Mouse (Mus musculus) forebrain, embryonic 13.5 days (tissue): ENCODE measurements around the gene Pdlim4. TPM values are rescaled to one million over a fixed set of nuclear protein-coding genes. Genes with fewer than 3 reads are reported as not detected.

Experiments
- ATAC-seq: fragments of 200-750 bp; cut with Nextera tagmentation; 2 replicates; pipeline ENCODE4 v1.8.0; 2017
- H3K27ac ChIP-seq: fragments of 300-500 bp; sonication (generic); 2 replicates; pipeline ENCODE4 v1.5.1; 2015; ENCODE audit warnings: inconsistent platforms, mild to moderate bottlenecking, moderate library complexity
- H3K27me3 ChIP-seq: fragments of 300-500 bp; sonication (generic); 2 replicates; pipeline ENCODE4 v1.6.1; 2015; ENCODE audit warnings: mild to moderate bottlenecking, inconsistent platforms
- H3K36me3 ChIP-seq: fragments of 300-500 bp; sonication (generic); 2 replicates; pipeline ENCODE4 v1.6.1; 2015; ENCODE audit warnings: mild to moderate bottlenecking, inconsistent platforms; ENCODE audit not compliant: poor library complexity, severe bottlenecking
- H3K4me1 ChIP-seq: fragments of 300-500 bp; sonication (generic); 2 replicates; pipeline ENCODE4 v1.6.1; 2015; ENCODE audit warnings: inconsistent platforms
- H3K4me2 ChIP-seq: fragments of 300-500 bp; sonication (generic); 2 replicates; pipeline ENCODE4 v1.6.1; 2015; ENCODE audit warnings: inconsistent platforms, mild to moderate bottlenecking, moderate library complexity
- H3K4me3 ChIP-seq: fragments of 300-500 bp; sonication (generic); 2 replicates; pipeline ENCODE4 v1.5.1; 2015; ENCODE audit warnings: mild to moderate bottlenecking, inconsistent platforms
- H3K9ac ChIP-seq: fragments of 300-500 bp; sonication (generic); 2 replicates; pipeline ENCODE4 v1.6.1; 2015; ENCODE audit warnings: mild to moderate bottlenecking, inconsistent platforms
- H3K9me3 ChIP-seq: fragments of 300-500 bp; sonication (generic); replicated peaks from 2 replicates; pipeline ENCODE4 v1.6.1; 2016; ENCODE audit warnings: inconsistent platforms
- WGBS: fragments of 180-500 bp; shearing (Covaris S2); methylation state at CpG from one replicate; pipeline ENCODE4 v1.1.7; 2015; 5-methylcytosine and 5-hydroxymethylcytosine counted together
- polyA plus RNA-seq: library from polyadenylated mRNA; unstranded; fragments of >200 nt; fragmentation: Nextera tagmentation; extraction: Ambion mirVana; gene quantifications from 2 replicates; pipeline ENCODE4 v1.2.1, GENCODE M21; 2015

The Pdlim4 gene
- 36.2 and 38.3 TPM in 2 replicates for polyA plus RNA-seq

GRCm38 (mm10) chr11:54068520-54069371 is at the start of gene Pdlim4:
TSS of gene Pdlim4 (minus strand) at chr11:54069014.
- H3K9ac ChIP-seq: peak within 1 kb of the TSS; percentile 79
- peak within 1 kb of the TSS; percentile 61 for H3K4me3 ChIP-seq
- H3K27me3 ChIP-seq: peaks cover 5% of the 10 kb centered on the region; the same call in 1 of the 2 replicates
- H3K36me3 ChIP-seq: no peaks in the 10 kb centered on the region
- WGBS: 3% methylated on average over 48 of the region's 61 CpGs
- 0 out of 2 replicates have a peak, but pooled peaks cover 3% of the 10 kb centered on the region for H3K9me3 ChIP-seq
- no peak within 1 kb of the TSS for H3K27ac ChIP-seq
- peaks cover 35% of the 10 kb centered on the region for H3K4me1 ChIP-seq
- H3K4me2 ChIP-seq: peak within 1 kb of the TSS; percentile 88
- peak; percentile 77 for ATAC-seq

GRCm38 (mm10) chr11:54117096-54117495 is 48.3 kb upstream of the Pdlim4 start:
- no peak overlapping the region for H3K9ac ChIP-seq
- ATAC-seq: no peak
- H3K9me3 ChIP-seq: no peaks in the 10 kb centered on the region
- no peak overlapping the region for H3K4me2 ChIP-seq
- H3K36me3 ChIP-seq: 0 out of 2 replicates have a peak, but pooled peaks cover 11% of the 10 kb centered on the region
- H3K4me1 ChIP-seq: peaks cover 32% of the 10 kb centered on the region
- H3K4me3 ChIP-seq: no peak overlapping the region
- WGBS: 81% methylated on average over 10 of the region's 10 CpGs
- H3K27me3 ChIP-seq: no peaks in the 10 kb centered on the region
- no peak overlapping the region for H3K27ac ChIP-seq

GRCm38 (mm10) chr11:54116406-54116805 is 47.6 kb upstream of the Pdlim4 start:
- Histone ChIP-seq H3K27ac (no peak overlapping the region), H3K4me1 (peaks cover 36% of the 10 kb centered on the region), H3K27me3 (no peaks in the 10 kb centered on the region), H3K9ac (no peak overlapping the region), H3K9me3 (no peaks in the 10 kb centered on the region), H3K4me3 (no peak overlapping the region), H3K4me2 (no peak overlapping the region), H3K36me3 (0 out of 2 replicates have a peak, but pooled peaks cover 11% of the 10 kb centered on the region)
- ATAC-seq: no peak
- 87% methylated on average over 4 of the region's 4 CpGs for WGBS

GRCm38 (mm10) chr11:54115911-54116310 is 47.1 kb upstream of the Pdlim4 start:
- Histone ChIP-seq H3K4me2 (no peak overlapping the region), H3K4me1 (peaks cover 36% of the 10 kb centered on the region), H3K9ac (no peak overlapping the region), H3K9me3 (no peaks in the 10 kb centered on the region), H3K27me3 (no peaks in the 10 kb centered on the region), H3K4me3 (no peak overlapping the region), H3K27ac (no peak overlapping the region), H3K36me3 (0 out of 2 replicates have a peak, but pooled peaks cover 11% of the 10 kb centered on the region)
- WGBS: 62% methylated on average over 3 of the region's 3 CpGs
- no peak for ATAC-seq

DNA sequence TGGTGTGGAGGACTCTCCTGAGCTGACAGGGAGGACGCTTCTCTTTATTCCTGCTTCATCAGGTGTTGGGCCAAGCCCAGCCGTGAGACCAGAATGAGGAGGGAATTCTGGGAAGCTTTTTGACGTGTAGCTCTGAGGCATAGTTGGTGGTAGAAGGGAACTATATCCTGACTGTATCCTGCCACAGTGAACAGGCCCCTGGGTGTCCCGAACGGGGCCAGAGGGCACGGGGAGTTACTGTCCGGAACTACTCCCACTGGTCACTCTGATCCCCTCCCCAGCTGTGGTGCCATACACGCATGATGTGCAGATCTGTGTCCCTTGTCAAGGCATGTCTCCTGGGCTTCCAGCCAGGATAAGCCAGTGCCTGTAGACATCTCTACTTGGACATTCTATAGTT is 46.5 kb upstream of the Pdlim4 start:
- Histone ChIP-seq H3K36me3 (0 out of 2 replicates have a peak, but pooled peaks cover 11% of the 10 kb centered on the region), H3K27me3 (no peaks in the 10 kb centered on the region), H3K4me2 (no peak overlapping the region), H3K9ac (no peak overlapping the region), H3K27ac (no peak overlapping the region), H3K4me3 (no peak overlapping the region), H3K9me3 (no peaks in the 10 kb centered on the region), H3K4me1 (peaks cover 36% of the 10 kb centered on the region)
- 90% methylated on average over 8 of the region's 8 CpGs for WGBS
- no peak for ATAC-seq

DNA sequence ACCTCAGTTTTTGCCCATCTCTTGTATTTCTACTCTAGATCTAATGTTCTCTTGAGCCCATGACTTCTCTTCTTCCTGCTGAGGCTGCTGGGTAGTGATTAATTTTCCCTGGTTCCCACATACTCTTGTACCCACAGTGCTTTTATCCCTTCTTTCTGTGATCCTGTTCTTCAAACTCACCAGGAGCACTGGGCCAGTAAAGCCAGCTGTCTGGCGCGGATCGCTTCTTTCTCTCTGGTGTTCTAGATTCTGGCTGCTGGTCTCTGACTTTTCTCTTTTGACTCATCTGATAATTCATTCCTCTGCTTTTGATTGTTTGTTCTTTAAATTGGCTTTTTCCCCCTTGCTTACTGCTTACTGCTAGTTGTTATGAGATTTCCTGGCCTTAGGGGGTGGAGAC is 45.9 kb upstream of the Pdlim4 start:
- 0 out of 2 replicates have a peak, but pooled peaks cover 7% of the 10 kb centered on the region for H3K36me3 ChIP-seq
- no peaks in the 10 kb centered on the region for H3K27me3 ChIP-seq
- no peak overlapping the region for H3K4me2 ChIP-seq
- no peaks in the 10 kb centered on the region for H3K9me3 ChIP-seq
- no peak overlapping the region for H3K27ac ChIP-seq
- ATAC-seq: no peak
- H3K4me1 ChIP-seq: peaks cover 36% of the 10 kb centered on the region
- no peak overlapping the region for H3K9ac ChIP-seq
- 94% methylated on average over 3 of the region's 3 CpGs for WGBS
- no peak overlapping the region for H3K4me3 ChIP-seq

GRCm38 (mm10) chr11:54113352-54113751 is 44.5 kb upstream of the Pdlim4 start:
- 18% methylated on average over 4 of the region's 4 CpGs for WGBS
- H3K4me3 ChIP-seq: no peak overlapping the region
- peak; percentile 44 for ATAC-seq
- H3K9ac ChIP-seq: peak overlapping the region; percentile 50
- no peaks in the 10 kb centered on the region for H3K27me3 ChIP-seq
- peak overlapping the region; percentile 50 for H3K4me2 ChIP-seq
- peak overlapping the region; percentile 82 for H3K27ac ChIP-seq
- H3K9me3 ChIP-seq: no peaks in the 10 kb centered on the region
- H3K4me1 ChIP-seq: peaks cover 36% of the 10 kb centered on the region
- H3K36me3 ChIP-seq: no peaks in the 10 kb centered on the region

- Histone ChIP-seq H3K4me2 (peak overlapping the region; percentile 50), H3K9ac (peak overlapping the region; percentile 50), H3K27ac (peak overlapping the region; percentile 82), H3K4me1 (peaks cover 36% of the 10 kb centered on the region), H3K36me3 (no peaks in the 10 kb centered on the region), H3K27me3 (no peaks in the 10 kb centered on the region), H3K4me3 (no peak overlapping the region), H3K9me3 (no peaks in the 10 kb centered on the region)
- 0% methylated on average over 10 of the region's 10 CpGs for WGBS
- peak; percentile 98 for ATAC-seq
Measured at GRCm38 (mm10) chr11:54112920-54113319, 44.1 kb upstream of the Pdlim4 start.

- Histone ChIP-seq H3K27ac (peak overlapping the region; percentile 82), H3K4me1 (peaks cover 36% of the 10 kb centered on the region), H3K9me3 (no peaks in the 10 kb centered on the region), H3K27me3 (no peaks in the 10 kb centered on the region), H3K36me3 (no peaks in the 10 kb centered on the region), H3K4me3 (no peak overlapping the region), H3K4me2 (peak overlapping the region; percentile 50), H3K9ac (no peak overlapping the region)
- 70% methylated on average over 21 of the region's 21 CpGs for WGBS
- ATAC-seq: peak; percentile 30; the same call in 1 of the 2 replicates
Measured at GRCm38 (mm10) chr11:54111976-54112741, 43.3 kb upstream of the Pdlim4 start.

GRCm38 (mm10) chr11:54111291-54111690 is 42.5 kb upstream of the Pdlim4 start:
- no peak for ATAC-seq
- H3K4me1 ChIP-seq: peaks cover 36% of the 10 kb centered on the region
- no peak overlapping the region for H3K4me3 ChIP-seq
- H3K27me3 ChIP-seq: no peaks in the 10 kb centered on the region
- no peak overlapping the region for H3K27ac ChIP-seq
- no peaks in the 10 kb centered on the region for H3K9me3 ChIP-seq
- H3K36me3 ChIP-seq: no peaks in the 10 kb centered on the region
- WGBS: 90% methylated on average over 7 of the region's 7 CpGs
- no peak overlapping the region for H3K9ac ChIP-seq
- H3K4me2 ChIP-seq: no peak overlapping the region

GRCm38 (mm10) chr11:54108894-54109293 is 40.1 kb upstream of the Pdlim4 start:
- no peak overlapping the region for H3K4me2 ChIP-seq
- no peak overlapping the region for H3K9ac ChIP-seq
- WGBS: 87% methylated on average over 5 of the region's 5 CpGs
- no peaks in the 10 kb centered on the region for H3K27me3 ChIP-seq
- no peaks in the 10 kb centered on the region for H3K36me3 ChIP-seq
- no peak for ATAC-seq
- H3K4me1 ChIP-seq: peaks cover 23% of the 10 kb centered on the region
- H3K27ac ChIP-seq: no peak overlapping the region
- H3K9me3 ChIP-seq: no peaks in the 10 kb centered on the region
- H3K4me3 ChIP-seq: no peak overlapping the region

- Histone ChIP-seq H3K27ac (no peak overlapping the region), H3K4me3 (no peak overlapping the region), H3K36me3 (no peaks in the 10 kb centered on the region), H3K4me1 (peaks cover 16% of the 10 kb centered on the region), H3K4me2 (no peak overlapping the region), H3K9me3 (no peaks in the 10 kb centered on the region), H3K27me3 (no peaks in the 10 kb centered on the region), H3K9ac (no peak overlapping the region)
- WGBS: 70% methylated on average over 3 of the region's 3 CpGs
- no peak for ATAC-seq
Measured at GRCm38 (mm10) chr11:54108131-54108530, 39.3 kb upstream of the Pdlim4 start.
